Mouse (Mus musculus): ENCODE data around the gene Usp2. TPM values are rescaled to one million over a fixed set of nuclear protein-coding genes. Genes with fewer than 3 reads are reported as not detected.

Gene Usp2
- polyA plus RNA-seq, 1 experiment, result 9.6 TPM

- no peaks in the 10 kb centered on the region for H3K9me3 ChIP-seq (replicated peaks; ENCODE audit: control insufficient read depth, insufficient read depth, low read length, poor library complexity, severe bottlenecking)
- H3K27me3 ChIP-seq (ENCODE audit: control insufficient read depth, insufficient read depth, low read length, poor library complexity, severe bottlenecking), result no peaks in the 10 kb centered on the region
- TF ChIP-seq POLR2A (IDR thresholded peaks at IDR 0.05; ENCODE audit: insufficient read depth, low read length), result no peak
- TF ChIP-seq EP300 (IDR thresholded peaks at IDR 0.05; ENCODE audit: insufficient read depth, low read depth, low read length), result no peak
- TF ChIP-seq CTCF (IDR thresholded peaks at IDR 0.05; ENCODE audit: low read depth, low read length), result no peak
- no peaks in the 10 kb centered on the region for H3K36me3 ChIP-seq (ENCODE audit: control insufficient read depth, insufficient read depth, low read length, poor library complexity, severe bottlenecking)
- no peak overlapping the region for H3K9ac ChIP-seq (ENCODE audit: low read depth, poor library complexity, severe bottlenecking)
- H3K4me3 ChIP-seq (ENCODE audit: low read depth, low read length), result no peak overlapping the region
- peaks cover 7% of the 10 kb centered on the region for H3K4me1 ChIP-seq (ENCODE audit: control insufficient read depth, insufficient read depth, low read length)
- H3K27ac ChIP-seq (ENCODE audit: insufficient read depth, low read length), result no peak overlapping the region
Observed at GRCm38 (mm10) chr9:44088877-44089608, 22.2 kb downstream of the Usp2 start.

GRCm38 (mm10) chr9:44093612-44094503 lies 27.0 kb downstream of the Usp2 start:
- H3K9ac ChIP-seq (ENCODE audit: low read depth, poor library complexity, severe bottlenecking), result no peak overlapping the region
- H3K36me3 ChIP-seq (ENCODE audit: control insufficient read depth, insufficient read depth, low read length, poor library complexity, severe bottlenecking), result no peaks in the 10 kb centered on the region
- no peaks in the 10 kb centered on the region for H3K9me3 ChIP-seq (replicated peaks; ENCODE audit: control insufficient read depth, insufficient read depth, low read length, poor library complexity, severe bottlenecking)
- H3K27ac ChIP-seq (ENCODE audit: insufficient read depth, low read length), result no peak overlapping the region
- H3K4me1 ChIP-seq (ENCODE audit: control insufficient read depth, insufficient read depth, low read length), result no peaks in the 10 kb centered on the region
- TF ChIP-seq POLR2A (IDR thresholded peaks at IDR 0.05; ENCODE audit: insufficient read depth, low read length), result no peak
- TF ChIP-seq CTCF (IDR thresholded peaks at IDR 0.05; ENCODE audit: low read depth, low read length), result peak; percentile 97
- peak; percentile 34; the same call in 1 of the 2 replicates for TF ChIP-seq EP300 (IDR thresholded peaks at IDR 0.05; ENCODE audit: insufficient read depth, low read depth, low read length)
- no peak overlapping the region for H3K4me3 ChIP-seq (ENCODE audit: low read depth, low read length)
- H3K27me3 ChIP-seq (ENCODE audit: control insufficient read depth, insufficient read depth, low read length, poor library complexity, severe bottlenecking), result no peaks in the 10 kb centered on the region

- no peaks in the 10 kb centered on the region for H3K27me3 ChIP-seq (ENCODE audit: control insufficient read depth, insufficient read depth, low read length, poor library complexity, severe bottlenecking)
- no peaks in the 10 kb centered on the region for H3K9me3 ChIP-seq (replicated peaks; ENCODE audit: control insufficient read depth, insufficient read depth, low read length, poor library complexity, severe bottlenecking)
- H3K36me3 ChIP-seq (ENCODE audit: control insufficient read depth, insufficient read depth, low read length, poor library complexity, severe bottlenecking), result no peaks in the 10 kb centered on the region
- H3K9ac ChIP-seq (ENCODE audit: low read depth, poor library complexity, severe bottlenecking), result no peak overlapping the region
- TF ChIP-seq EP300 (IDR thresholded peaks at IDR 0.05; ENCODE audit: insufficient read depth, low read depth, low read length) (no peak), CTCF (IDR thresholded peaks at IDR 0.05; ENCODE audit: low read depth, low read length) (no peak), POLR2A (IDR thresholded peaks at IDR 0.05; ENCODE audit: insufficient read depth, low read length) (no peak)
- no peaks in the 10 kb centered on the region for H3K4me1 ChIP-seq (ENCODE audit: control insufficient read depth, insufficient read depth, low read length)
- H3K4me3 ChIP-seq (ENCODE audit: low read depth, low read length), result no peak overlapping the region
- H3K27ac ChIP-seq (ENCODE audit: insufficient read depth, low read length), result no peak overlapping the region
Observed at GRCm38 (mm10) chr9:44094737-44095136, 27.9 kb downstream of the Usp2 start.

GRCm38 (mm10) chr9:44095781-44096180 lies 29.0 kb downstream of the Usp2 start:
- H3K4me1 ChIP-seq (ENCODE audit: control insufficient read depth, insufficient read depth, low read length), result no peaks in the 10 kb centered on the region
- H3K4me3 ChIP-seq (ENCODE audit: low read depth, low read length), result no peak overlapping the region
- no peak overlapping the region for H3K27ac ChIP-seq (ENCODE audit: insufficient read depth, low read length)
- no peaks in the 10 kb centered on the region for H3K36me3 ChIP-seq (ENCODE audit: control insufficient read depth, insufficient read depth, low read length, poor library complexity, severe bottlenecking)
- TF ChIP-seq POLR2A (IDR thresholded peaks at IDR 0.05; ENCODE audit: insufficient read depth, low read length), result no peak
- no peak for TF ChIP-seq EP300 (IDR thresholded peaks at IDR 0.05; ENCODE audit: insufficient read depth, low read depth, low read length)
- TF ChIP-seq CTCF (IDR thresholded peaks at IDR 0.05; ENCODE audit: low read depth, low read length), result no peak
- H3K9me3 ChIP-seq (replicated peaks; ENCODE audit: control insufficient read depth, insufficient read depth, low read length, poor library complexity, severe bottlenecking), result no peaks in the 10 kb centered on the region
- H3K9ac ChIP-seq (ENCODE audit: low read depth, poor library complexity, severe bottlenecking), result no peak overlapping the region
- H3K27me3 ChIP-seq (ENCODE audit: control insufficient read depth, insufficient read depth, low read length, poor library complexity, severe bottlenecking), result no peaks in the 10 kb centered on the region

GRCm38 (mm10) chr9:44096536-44096935 lies 29.7 kb downstream of the Usp2 start:
- H3K9me3 ChIP-seq (replicated peaks; ENCODE audit: control insufficient read depth, insufficient read depth, low read length, poor library complexity, severe bottlenecking), result no peaks in the 10 kb centered on the region
- H3K4me1 ChIP-seq (ENCODE audit: control insufficient read depth, insufficient read depth, low read length), result no peaks in the 10 kb centered on the region
- H3K27me3 ChIP-seq (ENCODE audit: control insufficient read depth, insufficient read depth, low read length, poor library complexity, severe bottlenecking), result no peaks in the 10 kb centered on the region
- no peak overlapping the region for H3K27ac ChIP-seq (ENCODE audit: insufficient read depth, low read length)
- no peak overlapping the region for H3K9ac ChIP-seq (ENCODE audit: low read depth, poor library complexity, severe bottlenecking)
- no peak overlapping the region for H3K4me3 ChIP-seq (ENCODE audit: low read depth, low read length)
- no peaks in the 10 kb centered on the region for H3K36me3 ChIP-seq (ENCODE audit: control insufficient read depth, insufficient read depth, low read length, poor library complexity, severe bottlenecking)
- TF ChIP-seq POLR2A (IDR thresholded peaks at IDR 0.05; ENCODE audit: insufficient read depth, low read length), result no peak
- TF ChIP-seq EP300 (IDR thresholded peaks at IDR 0.05; ENCODE audit: insufficient read depth, low read depth, low read length), result 0 out of 2 replicates have a peak, but pooled peaks have one; percentile 41

- Histone ChIP-seq H3K27me3 (ENCODE audit: control insufficient read depth, insufficient read depth, low read length, poor library complexity, severe bottlenecking) (no peaks in the 10 kb centered on the region), H3K9ac (ENCODE audit: low read depth, poor library complexity, severe bottlenecking) (no peak within 1 kb of the TSS), H3K4me1 (ENCODE audit: control insufficient read depth, insufficient read depth, low read length) (no peaks in the 10 kb centered on the region), H3K27ac (ENCODE audit: insufficient read depth, low read length) (no peak within 1 kb of the TSS), H3K9me3 (replicated peaks; ENCODE audit: control insufficient read depth, insufficient read depth, low read length, poor library complexity, severe bottlenecking) (no peaks in the 10 kb centered on the region), H3K36me3 (ENCODE audit: control insufficient read depth, insufficient read depth, low read length, poor library complexity, severe bottlenecking) (no peaks in the 10 kb centered on the region), H3K4me3 (ENCODE audit: low read depth, low read length) (no peak within 1 kb of the TSS)
- TF ChIP-seq EP300 (IDR thresholded peaks at IDR 0.05; ENCODE audit: insufficient read depth, low read depth, low read length) (no peak), CTCF (IDR thresholded peaks at IDR 0.05; ENCODE audit: low read depth, low read length) (no peak), POLR2A (IDR thresholded peaks at IDR 0.05; ENCODE audit: insufficient read depth, low read length) (no peak)
Observed at GRCm38 (mm10) chr9:44101490-44101889, 34.7 kb downstream of the Usp2 start, which contains the start of gene Mfrp. TSS of gene Mfrp (plus strand) at chr9:44101729.

All from ES-Bruce4 (cell line).